Mouse (Mus musculus): ENCODE results near the gene Fut2.

DNA sequence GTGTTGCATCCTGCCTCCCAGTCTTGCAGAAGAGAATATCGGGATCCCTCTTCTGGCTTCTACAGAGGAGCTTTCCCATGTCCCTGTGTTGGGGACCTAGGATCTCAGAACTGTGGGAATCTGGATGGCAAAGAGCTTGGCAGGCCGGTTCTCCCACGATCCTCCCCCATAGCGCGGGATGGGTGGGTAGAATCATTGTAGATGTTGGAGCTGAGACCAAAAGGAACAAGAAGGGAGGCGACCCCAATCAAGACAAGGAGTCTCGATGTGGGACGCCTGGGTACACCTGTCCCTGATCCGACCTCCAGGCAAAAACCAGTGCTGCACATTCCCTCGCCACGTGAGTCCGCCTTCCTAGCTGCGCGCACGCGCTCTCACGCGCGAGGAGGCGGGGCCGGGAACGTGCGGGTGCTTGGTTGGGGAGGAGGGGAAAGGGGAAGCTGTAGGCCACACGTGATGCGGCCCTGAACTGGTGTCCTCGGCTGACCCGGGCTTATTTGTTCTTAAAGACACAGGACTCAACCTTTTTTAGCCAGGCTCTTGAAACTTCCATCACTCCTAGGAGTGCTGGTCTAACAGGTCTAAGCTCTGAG is 41.3 kb upstream of the Fut2 start:
- TF ChIP-seq CTCF (IDR thresholded peaks at IDR 0.05; ENCODE audit: low read depth) = no peak
- TF ChIP-seq EP300 (IDR thresholded peaks at IDR 0.05; ENCODE audit: low read depth) = peak; percentile 59; the same call in 1 of the 2 replicates

All from liver, postnatal 0 days (tissue).